Mouse (Mus musculus): ENCODE measurements around the gene Zwilch. TPM values are rescaled to one million over a fixed set of nuclear protein-coding genes. Genes with fewer than 3 reads are reported as not detected.
"Not testable (repeated sequence)": the region's sequence is repeated elsewhere in the genome, so short reads cannot be mapped to it uniquely, and the experiment has no call there.

The Zwilch gene
- polyA plus RNA-seq, 1 experiment from 2014 or later = 19.8 TPM

DNA sequence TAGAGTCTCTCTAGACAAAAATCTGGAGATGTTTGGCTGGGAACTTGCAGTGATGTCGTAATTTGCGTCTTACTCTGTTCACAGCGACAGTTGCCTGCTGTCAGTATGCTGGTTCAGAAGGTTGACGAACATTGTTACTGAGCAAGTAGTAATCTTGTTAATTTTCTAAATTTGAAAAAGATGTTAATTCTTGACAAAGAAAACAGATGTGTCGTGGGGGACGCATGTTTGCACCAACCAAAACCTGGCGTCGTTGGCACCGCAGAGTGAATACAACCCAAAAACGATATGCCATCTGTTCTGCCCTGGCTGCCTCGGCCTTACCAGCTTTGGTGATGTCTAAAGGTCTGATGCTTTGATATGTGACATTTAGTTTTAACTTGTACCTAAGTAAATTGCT lies 2.5 kb upstream of the Zwilch start:
- Histone ChIP-seq H3K27ac (no peak overlapping the region), H3K9me3 (no peaks in the 10 kb centered on the region), H3K27me3 (replicated peaks) (no peaks in the 10 kb centered on the region), H3K4me2 (peak overlapping the region; percentile 64; the same call in 1 of the 2 replicates), H3K9ac (no peak overlapping the region), H3K36me3 (peaks cover 41% of the 10 kb centered on the region), H3K4me1 (peaks cover 8% of the 10 kb centered on the region; the same call in 1 of the 2 replicates), H3K4me3 (replicated peaks) (no peak overlapping the region)
- 84% methylated on average over 11 of the region's 11 CpGs for WGBS
- ATAC-seq (ENCODE audit: insufficient read depth, low FRiP score, low read depth) = no peak

DNA sequence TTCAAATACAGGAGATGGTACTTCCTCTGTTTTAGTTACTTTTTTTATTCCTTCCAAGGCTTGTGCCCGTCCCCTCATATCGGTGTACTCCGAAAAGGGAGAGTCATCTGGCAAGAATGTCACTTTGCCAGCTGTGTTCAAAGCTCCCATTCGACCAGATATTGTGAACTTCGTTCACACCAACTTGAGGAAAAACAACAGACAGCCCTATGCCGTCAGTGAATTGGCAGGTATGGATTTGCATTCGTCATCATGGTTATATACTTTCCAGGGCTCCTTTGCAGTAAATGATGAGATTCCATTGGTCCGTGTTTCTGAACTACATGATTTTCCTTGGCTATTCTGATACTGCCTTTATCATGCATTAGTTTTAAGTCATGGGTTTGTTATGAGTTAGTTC lies 1.9 kb upstream of the Zwilch start:
- Histone ChIP-seq H3K27ac (no peak overlapping the region), H3K9ac (no peak overlapping the region)
- WGBS = 62% methylated on average over 8 of the region's 8 CpGs

GRCm38 (mm10) chr9:64174341-64174740 lies 1.4 kb upstream of the Zwilch start:
- Histone ChIP-seq H3K27ac (no peak overlapping the region; the same call in 1 of the 2 replicates), H3K4me3 (replicated peaks) (peak overlapping the region; percentile 98), H3K9ac (peak overlapping the region; percentile 90; the same call in 1 of the 2 replicates), H3K9me3 (no peaks in the 10 kb centered on the region), H3K4me2 (peak overlapping the region; percentile 64), H3K4me1 (peaks cover 2% of the 10 kb centered on the region; the same call in 1 of the 2 replicates), H3K36me3 (peaks cover 36% of the 10 kb centered on the region), H3K27me3 (replicated peaks) (no peaks in the 10 kb centered on the region)
- no peak for ATAC-seq (ENCODE audit: insufficient read depth, low FRiP score, low read depth)

More for the DNA sequence above, 1.9 kb upstream of the Zwilch start:
- peak overlapping the region; percentile 64 for H3K4me2 ChIP-seq
- peaks cover 3% of the 10 kb centered on the region; the same call in 1 of the 2 replicates for H3K4me1 ChIP-seq
- no peak for ATAC-seq (ENCODE audit: insufficient read depth, low FRiP score, low read depth)
- no peaks in the 10 kb centered on the region for H3K9me3 ChIP-seq
- peak overlapping the region; percentile 98; the same call in 1 of the 2 replicates for H3K4me3 ChIP-seq (replicated peaks)
- peaks cover 36% of the 10 kb centered on the region for H3K36me3 ChIP-seq
- no peaks in the 10 kb centered on the region for H3K27me3 ChIP-seq (replicated peaks)

DNA sequence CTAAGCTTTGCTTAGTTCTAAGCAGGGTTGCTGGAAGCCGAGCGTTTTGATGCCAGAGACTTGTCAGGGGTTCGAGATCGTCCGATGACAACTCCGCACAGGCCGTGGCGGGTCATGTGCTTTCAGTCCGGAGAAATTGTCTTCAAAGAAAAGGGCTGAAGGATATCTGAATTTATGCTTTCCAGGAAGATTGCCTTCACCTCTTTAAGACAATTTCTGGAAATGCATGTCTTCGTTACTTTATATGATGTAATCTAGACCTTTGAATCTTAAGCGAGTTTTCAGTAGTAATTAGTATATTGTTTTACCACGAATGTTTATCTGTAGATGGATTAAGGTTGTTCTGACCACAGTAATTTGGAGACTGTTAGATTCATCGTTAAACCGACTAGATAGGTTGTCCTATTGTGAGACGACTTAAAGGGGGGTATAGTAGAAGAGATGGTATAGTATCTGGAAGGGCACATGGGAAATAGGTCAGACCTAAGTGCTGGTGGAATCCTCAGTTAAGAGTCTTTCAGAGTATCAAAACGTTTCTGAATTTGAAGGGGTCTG lies 839 bp upstream of the Zwilch start:
- H3K9me3 ChIP-seq = no peaks in the 10 kb centered on the region
- peak overlapping the region; percentile 98 for H3K27ac ChIP-seq
- peak overlapping the region; percentile 98 for H3K4me3 ChIP-seq (replicated peaks)
- H3K4me1 ChIP-seq = peaks cover 2% of the 10 kb centered on the region; the same call in 1 of the 2 replicates
- peaks cover 36% of the 10 kb centered on the region for H3K36me3 ChIP-seq
- H3K4me2 ChIP-seq = peak overlapping the region; percentile 64
- no peak for ATAC-seq (ENCODE audit: insufficient read depth, low FRiP score, low read depth)
- H3K27me3 ChIP-seq (replicated peaks) = no peaks in the 10 kb centered on the region
- WGBS = under 1% methylated on average over 16 of the region's 16 CpGs
- peak overlapping the region; percentile 90 for H3K9ac ChIP-seq

DNA sequence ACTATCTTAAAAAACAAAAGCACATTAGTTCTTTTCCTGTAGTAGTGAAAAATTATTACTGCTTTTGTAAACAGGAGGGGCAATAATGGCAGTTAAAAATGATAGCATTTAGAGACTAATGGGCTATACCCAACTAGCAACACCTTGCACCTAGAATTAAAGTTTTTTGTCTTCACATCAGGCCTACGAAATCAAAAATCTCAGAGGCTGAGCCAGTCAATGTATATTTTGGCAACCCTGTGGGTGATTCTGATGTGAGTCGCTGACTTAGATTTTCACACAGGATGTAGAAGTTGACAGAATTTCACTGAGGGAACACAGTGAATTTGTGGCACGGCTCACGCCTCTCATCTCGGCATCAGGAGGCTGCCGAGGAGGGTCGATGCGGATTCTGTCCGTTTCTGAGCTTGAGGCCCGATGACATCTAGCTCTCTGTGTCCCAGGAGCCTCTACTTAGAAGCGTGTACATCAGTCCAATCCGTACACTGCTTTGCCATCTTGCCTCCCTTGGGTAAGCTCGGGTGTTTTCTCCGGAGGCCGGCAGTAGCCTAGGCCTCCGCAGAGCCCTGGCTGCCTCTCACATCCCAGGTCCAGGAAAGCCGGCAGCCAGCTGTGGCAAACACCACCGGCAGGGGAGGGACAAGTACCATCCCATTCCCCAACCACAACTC lies 624 bp downstream of the Zwilch start:
- H3K4me3 ChIP-seq (replicated peaks) = peak overlapping the region; percentile 98
- peak; percentile 64; the same call in 1 of the 2 replicates for ATAC-seq (ENCODE audit: insufficient read depth, low FRiP score, low read depth)
- no peaks in the 10 kb centered on the region for H3K27me3 ChIP-seq (replicated peaks)
- peak overlapping the region; percentile 98 for H3K27ac ChIP-seq
- no peaks in the 10 kb centered on the region for H3K9me3 ChIP-seq
- peak overlapping the region; percentile 64 for H3K4me2 ChIP-seq
- peaks cover 24% of the 10 kb centered on the region for H3K36me3 ChIP-seq
- WGBS = 4% methylated on average over 18 of the region's 18 CpGs
- H3K9ac ChIP-seq = peak overlapping the region; percentile 26
- H3K4me1 ChIP-seq = peaks cover 2% of the 10 kb centered on the region; the same call in 1 of the 2 replicates

- H3K27me3 ChIP-seq (replicated peaks); H3K4me1 ChIP-seq; ATAC-seq (ENCODE audit: insufficient read depth, low FRiP score, low read depth); H3K36me3 ChIP-seq; H3K4me2 ChIP-seq; H3K9ac ChIP-seq; H3K9me3 ChIP-seq; H3K27ac ChIP-seq; H3K4me3 ChIP-seq (replicated peaks): not testable (repeated sequence)
- 92% methylated on average over 3 of the region's 3 CpGs for WGBS
Measured at GRCm38 (mm10) chr9:64169967-64170366, 2.9 kb downstream of the Zwilch start.

GRCm38 (mm10) chr9:64160471-64160870 lies 12.4 kb downstream of the Zwilch start:
- peaks cover 15% of the 10 kb centered on the region for H3K36me3 ChIP-seq
- H3K9ac ChIP-seq = no peak overlapping the region
- WGBS = 95% methylated on average over 5 of the region's 5 CpGs

DNA sequence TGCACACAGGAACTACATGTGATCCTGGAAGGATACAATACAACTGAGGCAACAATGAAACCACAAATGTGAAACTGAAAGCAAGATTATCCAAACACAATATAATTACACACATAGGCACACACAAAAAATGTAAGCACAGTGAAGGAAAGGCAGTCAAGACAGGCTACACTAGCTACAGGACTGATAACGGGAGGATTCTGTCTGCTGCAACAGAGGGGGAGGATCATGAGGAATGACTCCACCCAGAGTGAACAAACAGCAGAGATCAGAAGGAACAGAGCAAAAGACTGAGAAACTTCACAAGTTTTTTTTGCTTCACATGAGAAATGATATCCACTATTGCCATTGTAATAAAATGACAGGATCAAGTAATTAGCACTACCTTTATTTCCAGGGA lies 16.3 kb downstream of the Zwilch start:
- no peak overlapping the region for H3K9ac ChIP-seq
- WGBS = 85% methylated on average over 1 of the region's 1 CpGs
- no peak overlapping the region for H3K4me2 ChIP-seq
- no peaks in the 10 kb centered on the region for H3K4me1 ChIP-seq
- no peak for ATAC-seq (ENCODE audit: insufficient read depth, low FRiP score, low read depth)
- H3K4me3 ChIP-seq (replicated peaks) = no peak overlapping the region
- H3K36me3 ChIP-seq = peaks cover 17% of the 10 kb centered on the region
- H3K27ac ChIP-seq = no peak overlapping the region
- no peaks in the 10 kb centered on the region for H3K27me3 ChIP-seq (replicated peaks)
- H3K9me3 ChIP-seq = no peaks in the 10 kb centered on the region

More at GRCm38 (mm10) chr9:64160471-64160870, 12.4 kb downstream of the Zwilch start:
- Histone ChIP-seq H3K27me3 (replicated peaks) (no peaks in the 10 kb centered on the region), H3K9me3 (no peaks in the 10 kb centered on the region), H3K4me1 (no peaks in the 10 kb centered on the region), H3K27ac (no peak overlapping the region), H3K4me2 (no peak overlapping the region), H3K4me3 (replicated peaks) (no peak overlapping the region)
- ATAC-seq (ENCODE audit: insufficient read depth, low FRiP score, low read depth) = no peak

DNA sequence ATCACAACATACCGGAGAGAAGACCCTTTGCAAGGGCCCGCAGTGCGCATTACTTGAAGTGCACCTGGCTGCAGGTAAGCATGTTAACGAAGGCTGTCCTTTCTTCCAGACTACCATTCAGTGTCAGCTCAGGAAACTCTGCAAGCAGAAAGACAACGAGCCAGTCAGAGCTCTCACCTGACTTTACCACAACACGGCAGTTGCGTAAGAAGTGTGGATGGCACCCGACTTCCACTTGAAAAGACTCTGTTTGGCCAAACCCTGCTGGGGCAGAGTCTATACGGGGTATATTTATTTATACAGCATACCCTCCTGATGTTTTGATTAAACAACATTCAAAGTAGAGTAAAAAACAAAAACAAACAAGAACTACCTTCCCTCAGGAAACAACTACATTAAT lies 33.0 kb downstream of the Zwilch start:
- Histone ChIP-seq H3K4me2 (no peak overlapping the region), H3K9me3 (no peaks in the 10 kb centered on the region), H3K9ac (no peak overlapping the region), H3K4me3 (replicated peaks) (no peak overlapping the region), H3K4me1 (no peaks in the 10 kb centered on the region), H3K27me3 (replicated peaks) (no peaks in the 10 kb centered on the region), H3K36me3 (0 out of 2 replicates have a peak, but pooled peaks cover 8% of the 10 kb centered on the region), H3K27ac (no peak overlapping the region)
- no peak for ATAC-seq (ENCODE audit: insufficient read depth, low FRiP score, low read depth)
- WGBS = 89% methylated on average over 9 of the region's 9 CpGs

DNA sequence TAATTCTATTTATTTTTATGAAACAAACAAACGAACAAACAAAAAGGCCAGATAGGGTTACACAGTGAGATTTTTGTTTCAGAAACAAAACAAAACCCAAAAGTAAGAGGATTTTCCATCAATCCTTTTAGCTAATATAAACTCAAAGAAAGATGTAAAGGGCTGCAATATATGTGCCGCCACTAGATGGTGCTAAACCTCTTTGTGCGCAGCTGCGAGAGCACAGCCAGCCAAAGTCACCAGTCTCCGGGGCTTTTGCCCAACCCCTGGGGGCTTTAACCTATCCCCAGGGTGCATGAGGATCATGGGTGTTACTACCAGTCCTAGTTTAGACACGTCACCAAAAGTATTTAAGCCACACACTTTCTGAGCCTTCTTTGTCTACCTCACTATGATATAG lies 34.0 kb downstream of the Zwilch start:
- H3K4me3 ChIP-seq (replicated peaks); H3K9me3 ChIP-seq; ATAC-seq (ENCODE audit: insufficient read depth, low FRiP score, low read depth); H3K4me2 ChIP-seq; H3K36me3 ChIP-seq; H3K27me3 ChIP-seq (replicated peaks); H3K4me1 ChIP-seq; H3K9ac ChIP-seq; H3K27ac ChIP-seq: not testable (repeated sequence)
- 6% methylated on average over 6 of the region's 6 CpGs for WGBS

DNA sequence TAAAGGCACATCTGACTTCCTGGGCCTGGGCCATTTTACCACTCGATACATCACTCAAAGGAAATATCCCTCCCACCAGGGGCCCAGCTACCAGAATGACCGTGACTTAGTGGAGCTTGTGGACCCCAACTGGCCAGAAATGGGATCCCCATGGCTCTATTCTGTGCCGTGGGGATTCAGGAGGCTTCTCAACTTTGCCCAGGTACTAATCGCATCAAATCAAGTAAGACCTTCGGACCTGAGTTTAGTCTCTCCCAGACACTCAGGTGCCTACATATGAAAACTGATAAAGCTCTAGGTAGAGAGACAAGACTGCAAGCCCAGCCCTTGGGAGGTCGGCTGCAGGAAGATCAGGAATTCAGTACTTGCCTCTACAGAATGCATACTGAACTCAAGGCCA lies 41.3 kb downstream of the Zwilch start:
- Histone ChIP-seq H3K9ac (no peak overlapping the region), H3K27me3 (replicated peaks) (no peaks in the 10 kb centered on the region), H3K4me1 (no peaks in the 10 kb centered on the region), H3K4me3 (replicated peaks) (no peak overlapping the region), H3K27ac (no peak overlapping the region), H3K36me3 (no peaks in the 10 kb centered on the region), H3K4me2 (no peak overlapping the region), H3K9me3 (no peaks in the 10 kb centered on the region)
- WGBS = 83% methylated on average over 6 of the region's 6 CpGs
- ATAC-seq (ENCODE audit: insufficient read depth, low FRiP score, low read depth) = no peak

DNA sequence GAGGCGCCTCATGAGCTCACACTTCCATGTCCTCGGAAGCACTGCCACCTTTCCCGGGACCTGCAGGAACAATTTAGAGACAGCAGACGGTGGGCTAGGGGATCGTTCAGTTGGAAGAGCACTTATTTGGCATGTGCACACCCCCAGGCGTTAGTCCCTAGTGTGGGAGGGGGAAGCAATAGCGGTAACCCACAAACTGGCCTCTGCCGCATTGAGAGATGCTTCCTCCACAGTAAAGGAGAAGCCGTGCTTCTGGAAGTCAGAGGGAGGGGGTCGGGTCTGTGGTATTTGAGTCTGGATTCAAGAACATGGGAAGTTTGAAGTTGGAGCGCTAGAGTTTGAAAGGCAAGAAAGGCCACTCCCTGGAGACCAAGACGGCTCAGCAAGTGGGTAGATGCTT lies 46.8 kb downstream of the Zwilch start:
- Histone ChIP-seq H3K4me2 (no peak overlapping the region), H3K9ac (no peak overlapping the region), H3K9me3 (no peaks in the 10 kb centered on the region), H3K27me3 (replicated peaks) (no peaks in the 10 kb centered on the region), H3K4me3 (replicated peaks) (no peak overlapping the region), H3K36me3 (no peaks in the 10 kb centered on the region), H3K27ac (no peak overlapping the region), H3K4me1 (no peaks in the 10 kb centered on the region; the same call in 1 of the 2 replicates)
- WGBS = 46% methylated on average over 11 of the region's 12 CpGs
- ATAC-seq (ENCODE audit: insufficient read depth, low FRiP score, low read depth) = no peak
